Mouse (Mus musculus) liver, embryonic 13.5 days (tissue): ENCODE results near the gene Ltn1. TPM values are rescaled to one million over a fixed set of nuclear protein-coding genes. Genes with fewer than 3 reads are reported as not detected.

Source experiments
- ATAC-seq: fragments of 200-750 bp; cut with Nextera tagmentation; 2 replicates; pipeline ENCODE4 v1.8.0; 2017; ENCODE audit warnings: low read depth, mild to moderate bottlenecking, moderate number of reproducible peaks, moderate library complexity
- DNase-seq: peaks from one replicate; pipeline ENCODE4 v3.0.0; 2022
- H3K27ac ChIP-seq: fragments of 300-500 bp; sonication (generic); 2 replicates; pipeline ENCODE4 v1.5.1; 2015; ENCODE audit warnings: moderate library complexity, mild to moderate bottlenecking, inconsistent platforms
- H3K27me3 ChIP-seq: fragments of 300-500 bp; sonication (generic); 2 replicates; pipeline ENCODE4 v1.6.1; 2015; ENCODE audit warnings: mild to moderate bottlenecking, inconsistent platforms
- H3K36me3 ChIP-seq: fragments of 300-500 bp; sonication (generic); 2 replicates; pipeline ENCODE4 v1.6.1; 2015; ENCODE audit warnings: mild to moderate bottlenecking, inconsistent platforms
- H3K4me1 ChIP-seq: fragments of 300-500 bp; sonication (generic); replicated peaks from 2 replicates; pipeline ENCODE4 v1.6.1; 2015; ENCODE audit warnings: inconsistent platforms
- H3K4me2 ChIP-seq: fragments of 300-500 bp; sonication (generic); 2 replicates; pipeline ENCODE4 v1.6.1; 2015; ENCODE audit warnings: inconsistent platforms, mild to moderate bottlenecking, moderate library complexity
- H3K4me3 ChIP-seq: fragments of 300-500 bp; sonication (generic); replicated peaks from 2 replicates; pipeline ENCODE4 v1.5.1; 2015; ENCODE audit warnings: mild to moderate bottlenecking, inconsistent platforms
- H3K9ac ChIP-seq: fragments of 300-500 bp; sonication (generic); 2 replicates; pipeline ENCODE4 v1.6.1; 2015; ENCODE audit warnings: mild to moderate bottlenecking, inconsistent platforms
- H3K9me3 ChIP-seq: fragments of 300-500 bp; sonication (generic); replicated peaks from 2 replicates; pipeline ENCODE4 v1.6.1; 2016; ENCODE audit warnings: inconsistent platforms
- WGBS: fragments of 180-500 bp; shearing (Covaris S2); methylation state at CpG from one replicate; pipeline ENCODE4 v1.1.7; 2015; ENCODE audit not compliant: insufficient replicate concordance; 5-methylcytosine and 5-hydroxymethylcytosine counted together
- polyA plus RNA-seq: library from polyadenylated mRNA; unstranded; fragments of >200 nt; fragmentation: Nextera tagmentation; extraction: Ambion mirVana; gene quantifications from 2 replicates; pipeline ENCODE4 v1.2.1, GENCODE M21; 2015

Ltn1 gene
- polyA plus RNA-seq, result 11.4 and 13.8 TPM in 2 replicates

GRCm38 (mm10) chr16:87432033-87432814 is at the start of gene Ltn1:
Gene Ltn1, minus strand, starts transcription at chr16:87432612.
- H3K9ac ChIP-seq, result peak within 1 kb of the TSS; percentile 91
- no peaks in the 10 kb centered on the region for H3K27me3 ChIP-seq
- H3K4me3 ChIP-seq, result peak within 1 kb of the TSS; percentile 93
- peak within 1 kb of the TSS; percentile 80 for H3K27ac ChIP-seq
- H3K36me3 ChIP-seq, result peaks cover 2% of the 10 kb centered on the region; the same call in 1 of the 2 replicates
- no peaks in the 10 kb centered on the region for H3K9me3 ChIP-seq
- peak; percentile 99 for ATAC-seq
- peaks cover 30% of the 10 kb centered on the region for H3K4me1 ChIP-seq
- peak within 1 kb of the TSS; percentile 83 for H3K4me2 ChIP-seq
- peak; percentile 98 for DNase-seq
- WGBS, result under 1% methylated on average over 56 of the region's 56 CpGs

DNA sequence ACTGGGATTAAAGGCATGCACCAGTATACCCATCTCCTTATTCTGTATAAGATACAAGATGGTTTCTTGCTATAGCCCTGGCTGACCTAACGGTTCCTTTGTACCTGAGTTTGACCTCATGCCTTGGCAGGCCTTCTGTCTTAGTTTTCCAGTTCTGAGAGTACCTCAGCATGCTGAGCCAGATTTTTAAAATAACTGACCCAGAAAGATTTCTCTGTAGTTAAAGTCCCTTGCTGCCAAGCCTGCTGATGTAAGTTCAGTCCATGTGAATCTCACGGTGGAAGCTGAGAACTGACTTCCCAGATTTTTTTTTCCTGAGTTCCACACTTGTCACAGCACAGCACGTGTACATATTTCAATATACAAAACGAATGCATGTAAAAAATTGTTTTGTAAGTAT is 38.2 kb upstream of the Ltn1 start:
- H3K9ac ChIP-seq, result no peak overlapping the region
- no peaks in the 10 kb centered on the region for H3K9me3 ChIP-seq
- H3K36me3 ChIP-seq, result peaks cover 76% of the 10 kb centered on the region
- no peaks in the 10 kb centered on the region for H3K27me3 ChIP-seq
- no peak overlapping the region for H3K4me3 ChIP-seq
- ATAC-seq (no peak), DNase-seq (no peak)
- no peaks in the 10 kb centered on the region for H3K4me1 ChIP-seq
- no peak overlapping the region for H3K27ac ChIP-seq
- 81% methylated on average over 4 of the region's 4 CpGs for WGBS
- H3K4me2 ChIP-seq, result no peak overlapping the region

- Histone ChIP-seq H3K27me3 (no peaks in the 10 kb centered on the region), H3K9me3 (no peaks in the 10 kb centered on the region), H3K4me3 (no peak overlapping the region), H3K4me2 (no peak overlapping the region), H3K27ac (no peak overlapping the region), H3K9ac (no peak overlapping the region), H3K4me1 (peaks cover 30% of the 10 kb centered on the region), H3K36me3 (peaks cover 38% of the 10 kb centered on the region)
- ATAC-seq (no peak), DNase-seq (no peak)
- WGBS, result 90% methylated on average over 3 of the region's 3 CpGs
Observed at GRCm38 (mm10) chr16:87458752-87459151, 26.3 kb upstream of the Ltn1 start.

DNA sequence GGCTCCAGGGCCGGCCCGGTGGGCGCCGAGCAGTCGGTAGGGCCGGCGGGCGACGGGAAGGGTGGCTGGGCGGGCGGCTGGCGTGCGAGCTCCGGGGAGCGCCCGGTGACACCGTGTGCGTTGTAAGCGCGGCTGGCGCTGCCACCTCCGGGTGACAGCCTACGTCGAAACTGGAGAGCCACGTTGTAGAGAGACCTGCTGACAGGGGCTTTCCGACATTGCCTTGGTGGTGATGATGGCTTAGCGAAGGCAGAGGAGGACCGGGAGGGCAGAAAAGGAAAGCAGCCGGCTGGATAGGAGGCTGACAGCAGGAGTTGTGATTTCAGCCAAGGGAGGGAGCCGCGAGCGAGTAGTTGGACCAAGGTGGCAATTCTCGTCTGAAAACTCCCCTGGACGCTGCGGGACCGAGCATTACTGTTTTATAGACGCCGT is 22.8 kb upstream of the Ltn1 start:
- Histone ChIP-seq H3K36me3 (peaks cover 13% of the 10 kb centered on the region), H3K4me1 (peaks cover 30% of the 10 kb centered on the region), H3K9ac (peak overlapping the region; percentile 86), H3K9me3 (no peaks in the 10 kb centered on the region), H3K27me3 (no peaks in the 10 kb centered on the region), H3K4me3 (peak overlapping the region; percentile 90), H3K27ac (peak overlapping the region; percentile 81), H3K4me2 (peak overlapping the region; percentile 86)
- WGBS, result under 1% methylated on average over 38 of the region's 38 CpGs
- ATAC-seq (peak; percentile 82), DNase-seq (no peak)

DNA sequence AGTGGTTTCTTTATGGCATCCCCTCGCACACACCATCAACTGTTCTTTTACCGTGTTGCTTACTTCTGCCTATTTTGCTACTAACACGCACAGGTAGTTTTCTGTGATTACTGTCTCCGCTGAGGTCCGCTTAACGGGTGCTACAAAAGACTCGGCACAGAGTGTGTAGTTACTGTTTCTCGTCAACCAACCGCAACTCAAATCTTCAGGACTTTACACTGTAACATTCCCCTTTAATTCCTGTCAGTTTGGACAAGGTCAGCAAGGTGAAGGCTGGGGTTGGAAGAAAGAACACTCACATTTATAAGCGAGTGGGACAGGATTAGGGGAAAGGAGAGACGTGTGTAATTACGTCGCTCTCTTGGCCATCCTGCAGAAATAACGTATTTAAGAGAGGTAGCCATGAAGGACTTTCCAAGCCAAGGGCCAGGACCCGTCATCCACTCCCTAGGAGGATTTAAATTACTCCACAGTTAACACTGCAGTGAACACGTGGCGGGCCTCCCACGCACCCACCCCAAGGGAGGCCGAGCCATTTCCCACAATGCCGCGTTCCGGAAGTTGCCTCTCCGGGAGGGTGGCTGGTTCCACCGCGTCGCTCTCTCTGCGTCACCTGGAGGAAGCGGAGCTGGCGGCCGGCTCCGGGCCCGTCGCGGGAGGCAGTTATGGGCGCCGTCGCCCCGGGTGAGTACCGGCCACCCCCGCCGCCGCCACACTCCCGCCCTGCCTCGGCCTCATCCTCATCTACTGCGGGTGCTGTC is 22.2 kb upstream of the Ltn1 start, which contains the start of gene Usp16:
Gene Usp16 (plus strand): TSS at position 285 of the 761 bp plus-strand sequence.
- H3K9me3 ChIP-seq, result no peaks in the 10 kb centered on the region
- peak within 1 kb of the TSS; percentile 86 for H3K9ac ChIP-seq
- peak; percentile 96 for ATAC-seq
- H3K36me3 ChIP-seq, result peaks cover 9% of the 10 kb centered on the region
- WGBS, result 12% methylated on average over 45 of the region's 45 CpGs
- H3K4me3 ChIP-seq, result peak within 1 kb of the TSS; percentile 90
- H3K4me1 ChIP-seq, result peaks cover 30% of the 10 kb centered on the region
- peak; percentile 79 for DNase-seq
- H3K4me2 ChIP-seq, result peak within 1 kb of the TSS; percentile 86
- no peaks in the 10 kb centered on the region for H3K27me3 ChIP-seq
- peak within 1 kb of the TSS; percentile 81 for H3K27ac ChIP-seq

DNA sequence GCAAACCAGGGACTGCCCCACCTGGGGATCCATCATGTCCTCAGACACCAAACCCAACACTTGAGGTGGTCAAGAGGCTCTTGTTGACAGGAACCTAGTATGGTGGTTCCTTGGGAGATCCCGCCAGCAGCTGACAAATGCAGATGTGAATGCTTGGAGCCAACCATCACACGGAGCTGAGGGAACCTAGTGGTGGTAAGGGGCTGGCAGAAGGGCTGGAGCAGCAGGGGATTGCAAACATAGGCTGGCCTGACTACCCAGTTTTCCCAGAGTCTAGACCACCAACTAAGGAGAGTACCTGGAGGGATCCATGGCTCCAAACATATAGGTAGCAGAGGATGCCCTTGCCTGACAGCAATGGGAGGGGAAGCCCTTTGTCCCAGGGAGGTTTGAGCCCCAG is 20.8 kb upstream of the Ltn1 start:
- no peak for ATAC-seq
- Histone ChIP-seq H3K4me1 (peaks cover 30% of the 10 kb centered on the region), H3K36me3 (no peaks in the 10 kb centered on the region), H3K4me3 (no peak overlapping the region), H3K4me2 (no peak overlapping the region), H3K27ac (no peak overlapping the region), H3K9ac (no peak overlapping the region), H3K27me3 (no peaks in the 10 kb centered on the region), H3K9me3 (no peaks in the 10 kb centered on the region)
- WGBS, result 74% methylated on average over 2 of the region's 2 CpGs
- no peak for DNase-seq

DNA sequence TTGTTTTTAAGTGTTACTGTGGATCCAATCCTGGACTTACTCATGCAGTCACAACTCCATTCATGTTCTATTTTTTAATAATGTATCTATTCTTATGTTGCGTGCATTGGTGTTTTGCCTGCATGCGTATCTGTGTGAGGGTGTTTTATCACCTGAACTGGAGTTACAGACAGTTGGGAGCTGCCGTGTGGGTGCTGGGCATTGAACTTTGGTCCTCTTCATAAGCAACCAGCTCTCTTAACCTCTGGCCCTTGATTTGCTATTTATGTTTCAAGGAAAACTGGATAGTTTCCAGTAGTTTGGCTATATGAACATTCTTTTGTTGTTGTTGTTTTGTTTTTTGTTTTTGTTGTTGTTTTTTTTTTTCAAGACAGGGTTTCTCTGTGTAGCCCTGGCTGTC is 13.1 kb upstream of the Ltn1 start:
- no peak overlapping the region for H3K27ac ChIP-seq
- peaks cover 16% of the 10 kb centered on the region for H3K4me1 ChIP-seq
- H3K4me2 ChIP-seq, result no peak overlapping the region
- H3K9ac ChIP-seq, result no peak overlapping the region
- 72% methylated on average over 3 of the region's 3 CpGs for WGBS
- no peaks in the 10 kb centered on the region for H3K36me3 ChIP-seq
- no peak overlapping the region for H3K4me3 ChIP-seq
- no peaks in the 10 kb centered on the region; the same call in 1 of the 2 replicates for H3K27me3 ChIP-seq
- ATAC-seq, result no peak
- H3K9me3 ChIP-seq, result no peaks in the 10 kb centered on the region
- DNase-seq, result no peak

DNA sequence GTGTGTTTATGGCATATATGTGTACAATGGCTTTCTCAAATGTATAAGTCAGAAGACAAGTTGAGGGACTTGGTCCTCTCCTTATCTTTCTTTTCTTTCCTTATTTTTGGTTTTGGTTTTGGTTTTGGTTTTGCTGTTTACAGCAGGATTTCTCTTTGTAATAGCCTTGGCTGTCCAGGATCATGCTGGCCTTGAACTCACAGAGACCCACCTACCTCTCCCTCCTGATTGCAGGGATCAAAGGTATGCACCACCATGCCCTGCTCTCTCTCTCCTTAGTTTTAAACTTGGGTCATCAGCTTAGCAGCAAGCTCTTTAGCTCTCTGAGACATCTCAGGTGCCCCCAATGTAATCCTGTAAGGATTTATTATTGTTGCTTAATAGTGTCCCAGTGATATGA is 12.7 kb upstream of the Ltn1 start:
- Histone ChIP-seq H3K4me2 (no peak overlapping the region), H3K9ac (no peak overlapping the region), H3K36me3 (no peaks in the 10 kb centered on the region), H3K4me3 (no peak overlapping the region), H3K27ac (no peak overlapping the region), H3K4me1 (peaks cover 16% of the 10 kb centered on the region), H3K9me3 (no peaks in the 10 kb centered on the region), H3K27me3 (no peaks in the 10 kb centered on the region; the same call in 1 of the 2 replicates)
- ATAC-seq (no peak), DNase-seq (no peak)

GRCm38 (mm10) chr16:87444071-87444470 is 11.7 kb upstream of the Ltn1 start:
- no peak overlapping the region for H3K27ac ChIP-seq
- no peaks in the 10 kb centered on the region for H3K9me3 ChIP-seq
- H3K36me3 ChIP-seq, result no peaks in the 10 kb centered on the region
- DNase-seq (no peak), ATAC-seq (no peak)
- H3K27me3 ChIP-seq, result no peaks in the 10 kb centered on the region; the same call in 1 of the 2 replicates
- H3K4me3 ChIP-seq, result no peak overlapping the region
- H3K9ac ChIP-seq, result no peak overlapping the region
- WGBS, result 27% methylated on average over 1 of the region's 1 CpGs
- H3K4me1 ChIP-seq, result peaks cover 23% of the 10 kb centered on the region
- H3K4me2 ChIP-seq, result no peak overlapping the region

DNA sequence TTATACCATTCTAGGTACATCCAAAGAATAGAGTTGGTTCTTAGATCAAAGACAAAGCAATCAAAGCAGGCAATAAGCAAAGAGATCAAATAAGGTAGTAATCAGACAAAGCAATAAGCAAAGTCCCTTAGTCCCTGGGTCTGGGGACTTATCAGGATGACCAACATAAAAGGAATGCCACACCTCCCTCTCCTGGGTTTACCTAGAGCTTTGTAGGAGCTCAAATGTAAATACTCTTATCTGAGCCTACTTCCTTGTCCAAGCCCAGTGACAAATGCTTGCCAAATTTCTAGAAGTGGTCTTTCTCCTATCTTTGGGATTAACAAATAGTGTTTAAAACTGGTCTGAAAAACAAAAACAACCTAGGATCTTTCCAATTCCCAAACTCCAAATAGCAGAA is 10.8 kb upstream of the Ltn1 start:
- ATAC-seq, result no peak
- H3K4me1 ChIP-seq, result peaks cover 23% of the 10 kb centered on the region
- no peak for DNase-seq
- no peaks in the 10 kb centered on the region; the same call in 1 of the 2 replicates for H3K27me3 ChIP-seq
- H3K4me3 ChIP-seq, result no peak overlapping the region
- no peak overlapping the region for H3K4me2 ChIP-seq
- no peak overlapping the region for H3K27ac ChIP-seq
- H3K9me3 ChIP-seq, result no peaks in the 10 kb centered on the region
- H3K36me3 ChIP-seq, result no peaks in the 10 kb centered on the region
- no peak overlapping the region for H3K9ac ChIP-seq

DNA sequence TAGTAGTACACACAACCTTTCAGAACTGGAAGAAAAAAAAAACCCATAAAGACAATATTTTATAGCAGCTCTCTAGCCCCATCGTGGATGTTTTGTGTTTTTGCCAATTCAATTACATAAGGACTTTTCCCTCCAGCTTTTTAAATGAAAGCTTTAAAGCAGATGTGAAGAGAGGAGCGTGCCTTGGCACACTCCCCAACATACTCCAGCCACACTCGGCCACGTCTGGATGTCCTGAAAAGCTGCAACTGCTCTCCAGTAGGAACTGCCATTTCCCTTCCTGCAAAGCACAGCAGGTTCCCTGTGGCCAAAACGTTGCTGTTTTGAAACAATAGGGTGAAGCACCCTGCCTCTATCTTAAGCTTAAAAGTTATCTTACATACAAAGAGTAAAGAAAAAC is 9.9 kb upstream of the Ltn1 start:
- no peak for DNase-seq
- WGBS, result 53% methylated on average over 5 of the region's 5 CpGs

More for the DNA sequence above, 9.9 kb upstream of the Ltn1 start:
- ATAC-seq, result no peak
- Histone ChIP-seq H3K27ac (no peak overlapping the region), H3K9ac (no peak overlapping the region), H3K4me2 (no peak overlapping the region), H3K27me3 (no peaks in the 10 kb centered on the region; the same call in 1 of the 2 replicates), H3K36me3 (no peaks in the 10 kb centered on the region), H3K4me3 (no peak overlapping the region), H3K9me3 (no peaks in the 10 kb centered on the region), H3K4me1 (peaks cover 23% of the 10 kb centered on the region)
